Mouse (Mus musculus) liver, embryonic 14.5 days (tissue): ENCODE measurements around the gene 4933414I15Rik.

Experiments
- CTCF ChIP-seq: IDR thresholded peaks from 2 replicates; pipeline ENCODE4 v1.5.1; 2016; ENCODE audit warnings: antibody characterized with exemption, low read depth, control low read depth
- EP300 ChIP-seq: IDR thresholded peaks from 2 replicates; pipeline ENCODE4 v1.6.1; 2016; ENCODE audit warnings: antibody characterized with exemption, low read depth

- TF ChIP-seq EP300, result no peak
- no peak for TF ChIP-seq CTCF
These were observed 30.3 kb downstream of the 4933414I15Rik start for GRCm38 (mm10) chr11:50913301-50913700.
